ENCODE assay signal across 35 mouse cellular contexts in genomic region chr17:15222923-15223322, GRCm38 (mm10).
"Had no signal": no experiment of that assay in that cellular context is flagged by ENCODE, and none has a peak within 500 bp of the region (broad histone marks: within the 10 kb centered on the region; RNA-seq: fewer than 3 reads in every experiment).

No protein-coding gene starts in this region.

- ATAC-seq: hindbrain, embryonic 16.5 days; hindbrain, postnatal 0 days; inflammation-experienced regulatory T-cells, adult 6 months; intestine, embryonic 15.5 days; intestine, embryonic 16.5 days; intestine, postnatal 0 days had no signal

- H3K4me2 ChIP-seq: heart, embryonic 11.5 days; heart, embryonic 12.5 days; heart, embryonic 13.5 days; heart, embryonic 15.5 days; hindbrain, embryonic 12.5 days; hindbrain, embryonic 13.5 days; hindbrain, embryonic 14.5 days; hindbrain, embryonic 15.5 days; intestine, embryonic 15.5 days; kidney, embryonic 15.5 days had no signal

- H3K4me1 ChIP-seq: heart, embryonic 12.5 days; hindbrain, embryonic 10.5 days; hindbrain, embryonic 12.5 days; hindbrain, embryonic 13.5 days; hindbrain, embryonic 15.5 days; intestine, embryonic 15.5 days; kidney, embryonic 15.5 days had no signal

- H3K9ac ChIP-seq: heart, embryonic 12.5 days; heart, embryonic 13.5 days; heart, embryonic 15.5 days; hindbrain, embryonic 12.5 days; hindbrain, embryonic 13.5 days; hindbrain, embryonic 14.5 days; hindbrain, embryonic 15.5 days; intestine, embryonic 15.5 days; kidney, embryonic 15.5 days had no signal

- H3K27ac ChIP-seq: heart, embryonic 13.5 days; heart, embryonic 15.5 days; hindbrain, embryonic 10.5 days; hindbrain, embryonic 12.5 days; hindbrain, embryonic 13.5 days; hindbrain, embryonic 14.5 days; hindbrain, embryonic 15.5 days; hindbrain, postnatal 0 days; intestine, embryonic 15.5 days; kidney, embryonic 15.5 days; kidney, postnatal 0 days; layer of hippocampus, adult 2 months; left cerebral cortex, adult 2 months had no signal

- DNase-seq: heart, postnatal 10 days; heart, postnatal 14 days; heart, postnatal 36 days; heart, postnatal 4 days; kidney, adult 11 months; kidney, adult 18-20 months; kidney, adult 2 months; kidney, adult 8-10 months; kidney, adult 9 months; kidney, postnatal 10 days; kidney, postnatal 14 days; kidney, postnatal 25 days; kidney, postnatal 36 days; kidney, postnatal 4 days; layer of hippocampus, adult 9-11 months; layer of hippocampus, postnatal 36 days had no signal

- H3K4me3 ChIP-seq: heart, embryonic 12.5 days; heart, embryonic 13.5 days; heart, embryonic 15.5 days; hindbrain, embryonic 10.5 days; hindbrain, embryonic 12.5 days; hindbrain, embryonic 13.5 days; hindbrain, embryonic 15.5 days; intestine, embryonic 15.5 days; kidney, embryonic 15.5 days; layer of hippocampus, adult 2 months; left cerebral cortex, adult 2 months had no signal

- H3K9me3 ChIP-seq: heart, embryonic 12.5 days; heart, embryonic 13.5 days; heart, embryonic 15.5 days; hindbrain, embryonic 10.5 days; hindbrain, embryonic 12.5 days; hindbrain, embryonic 13.5 days; hindbrain, embryonic 15.5 days; intestine, embryonic 15.5 days; kidney, embryonic 15.5 days had no signal

- H3K27me3 ChIP-seq: hindbrain, embryonic 12.5 days; hindbrain, embryonic 13.5 days; hindbrain, embryonic 15.5 days; intestine, embryonic 15.5 days; kidney, embryonic 15.5 days had no signal

- H3K36me3 ChIP-seq: heart, embryonic 12.5 days; heart, embryonic 13.5 days; heart, embryonic 15.5 days; hindbrain, embryonic 10.5 days; hindbrain, embryonic 12.5 days; hindbrain, embryonic 13.5 days; hindbrain, embryonic 15.5 days; intestine, embryonic 15.5 days; kidney, embryonic 15.5 days had no signal
